Mouse (Mus musculus): ENCODE measurements at regions not wholly inside any gene's neighbourhood (a gene's known extent, or its start where the extent isn't known, plus 50 kb on each side); places are given as distances from the start of the nearest gene placed in this dataset.

DNA sequence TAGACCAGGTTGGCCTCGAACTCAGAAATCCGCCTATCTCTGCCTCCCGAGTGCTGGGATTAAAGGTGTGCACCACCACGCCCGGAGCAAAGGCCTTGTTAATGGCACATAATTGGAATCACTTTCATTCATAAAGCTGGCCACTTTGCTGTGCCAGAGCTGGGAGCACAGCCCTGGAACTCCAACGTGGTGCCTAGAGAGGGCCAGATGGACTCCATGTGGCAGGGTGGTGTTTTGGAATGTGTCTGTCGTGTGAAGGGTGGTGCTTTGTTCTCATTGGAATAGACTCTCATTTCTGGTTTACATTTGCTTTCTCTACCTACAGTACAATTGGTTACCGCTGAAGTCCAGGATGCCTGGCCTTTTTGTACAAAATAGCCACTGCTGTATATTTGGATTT, 150.2 kb downstream of the Cartpt start:
- H3K27ac ChIP-seq (ENCODE audit: insufficient read depth, low read depth, low read length) = no peak overlapping the region
- H3K4me3 ChIP-seq (ENCODE audit: insufficient read depth, low read depth, low read length) = no peak overlapping the region
- no peaks in the 10 kb centered on the region for H3K4me1 ChIP-seq (ENCODE audit: control insufficient read depth, insufficient read depth, low read length)
- no peak for TF ChIP-seq POLR2A (IDR thresholded peaks at IDR 0.05; ENCODE audit: insufficient read depth, low read depth, low read length)
- no peak for TF ChIP-seq CTCF (IDR thresholded peaks at IDR 0.05; ENCODE audit: insufficient read depth, low read depth, low read length)
- 86% methylated on average over 8 of the region's 8 CpGs for WGBS

DNA sequence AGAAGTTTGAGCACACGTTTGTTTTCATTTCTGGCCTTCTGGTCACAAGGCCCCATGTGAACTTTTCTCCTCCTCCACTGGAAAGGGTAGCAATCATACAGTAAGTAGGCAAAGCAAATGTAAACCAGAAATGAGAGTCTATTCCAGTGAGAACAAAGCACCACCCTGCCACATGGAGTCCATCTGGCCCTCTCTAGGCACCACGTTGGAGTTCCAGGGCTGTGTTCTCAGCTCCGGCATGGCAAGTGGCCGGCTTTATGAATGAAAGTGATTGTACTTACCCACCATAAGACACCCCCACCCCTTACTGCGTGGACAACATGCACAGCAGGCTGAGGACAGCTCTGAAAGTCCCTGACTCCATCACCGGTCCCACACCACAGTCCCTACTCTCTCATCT, 151.5 kb downstream of the Cartpt start:
- 80% methylated on average over 6 of the region's 6 CpGs for WGBS
- H3K4me1 ChIP-seq (ENCODE audit: control insufficient read depth, insufficient read depth, low read length) = peaks cover 4% of the 10 kb centered on the region; the same call in 1 of the 2 replicates
- H3K4me3 ChIP-seq (ENCODE audit: insufficient read depth, low read depth, low read length) = no peak overlapping the region
- no peak overlapping the region for H3K27ac ChIP-seq (ENCODE audit: insufficient read depth, low read depth, low read length)
- TF ChIP-seq CTCF (IDR thresholded peaks at IDR 0.05; ENCODE audit: insufficient read depth, low read depth, low read length) = no peak

DNA sequence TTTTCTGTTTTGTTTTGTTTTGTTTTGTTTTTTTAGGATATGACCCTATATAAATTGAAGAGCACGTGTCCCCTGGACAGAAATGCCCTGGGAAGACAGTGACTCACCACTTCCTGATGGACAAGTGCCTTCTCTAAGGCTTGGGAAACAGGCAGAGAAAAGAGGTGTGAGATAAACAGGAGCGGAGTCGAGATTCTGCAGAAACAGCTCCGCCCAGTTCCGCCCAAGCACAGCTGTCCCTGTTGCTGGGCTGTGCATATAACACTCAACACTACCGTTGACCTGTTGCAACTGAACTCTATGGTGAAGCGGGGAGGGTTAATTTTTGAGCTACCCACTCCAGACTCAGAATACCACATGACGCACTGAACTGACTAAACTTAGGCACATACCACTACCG, 152.8 kb downstream of the Cartpt start:
- 82% methylated on average over 9 of the region's 9 CpGs for WGBS
- TF ChIP-seq CTCF (IDR thresholded peaks at IDR 0.05; ENCODE audit: insufficient read depth, low read depth, low read length) (no peak), POLR2A (IDR thresholded peaks at IDR 0.05; ENCODE audit: insufficient read depth, low read depth, low read length) (no peak)
- Histone ChIP-seq H3K27ac (ENCODE audit: insufficient read depth, low read depth, low read length) (no peak overlapping the region), H3K4me3 (ENCODE audit: insufficient read depth, low read depth, low read length) (no peak overlapping the region), H3K4me1 (ENCODE audit: control insufficient read depth, insufficient read depth, low read length) (peaks cover 6% of the 10 kb centered on the region; the same call in 1 of the 2 replicates)

DNA sequence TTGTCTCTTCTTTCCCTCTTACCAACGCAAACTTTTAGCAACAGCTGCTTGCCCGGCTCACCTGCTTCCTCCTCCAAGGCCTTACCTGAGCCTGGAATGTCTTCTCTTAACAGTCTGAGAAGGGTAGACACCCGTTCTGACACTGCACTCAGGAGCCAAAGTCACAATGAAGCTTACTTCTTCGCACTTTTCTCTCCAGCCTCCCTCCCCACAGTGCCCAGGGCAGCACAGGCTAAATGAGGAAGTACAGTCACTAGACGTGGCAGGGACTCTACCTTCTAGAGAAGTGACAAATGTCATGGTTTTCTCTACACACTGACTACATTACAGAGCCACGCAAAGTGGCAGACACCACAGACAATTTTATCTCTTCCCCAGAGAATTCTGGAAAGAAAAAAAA, 155.4 kb downstream of the Cartpt start:
- peaks cover 6% of the 10 kb centered on the region; the same call in 1 of the 2 replicates for H3K4me1 ChIP-seq (ENCODE audit: control insufficient read depth, insufficient read depth, low read length)
- no peak overlapping the region for H3K27ac ChIP-seq (ENCODE audit: insufficient read depth, low read depth, low read length)
- 87% methylated on average over 6 of the region's 6 CpGs for WGBS
- H3K4me3 ChIP-seq (ENCODE audit: insufficient read depth, low read depth, low read length) = no peak overlapping the region
- TF ChIP-seq POLR2A (IDR thresholded peaks at IDR 0.05; ENCODE audit: insufficient read depth, low read depth, low read length) (no peak), CTCF (IDR thresholded peaks at IDR 0.05; ENCODE audit: insufficient read depth, low read depth, low read length) (no peak)

DNA sequence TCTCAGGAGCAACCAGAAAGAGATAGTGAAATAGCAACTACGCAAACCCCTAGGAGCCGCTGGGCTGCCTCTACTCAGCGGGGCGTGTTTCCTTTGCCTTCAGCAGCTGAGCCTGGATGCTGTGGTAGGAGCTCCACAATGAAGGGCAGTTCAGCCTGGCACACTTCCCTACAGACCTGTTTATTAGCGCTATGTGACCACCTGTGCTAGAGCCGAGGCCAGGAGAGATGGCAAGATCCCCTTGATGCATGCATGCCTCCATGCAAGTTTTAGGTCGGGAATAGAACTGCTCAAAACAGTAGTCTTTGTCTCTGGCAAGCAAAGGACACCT, 156.1 kb downstream of the Cartpt start:
- Histone ChIP-seq H3K4me1 (ENCODE audit: control insufficient read depth, insufficient read depth, low read length) (peaks cover 6% of the 10 kb centered on the region; the same call in 1 of the 2 replicates), H3K27ac (ENCODE audit: insufficient read depth, low read depth, low read length) (no peak overlapping the region), H3K4me3 (ENCODE audit: insufficient read depth, low read depth, low read length) (no peak overlapping the region)
- TF ChIP-seq CTCF (IDR thresholded peaks at IDR 0.05; ENCODE audit: insufficient read depth, low read depth, low read length) = no peak
- no peak for TF ChIP-seq POLR2A (IDR thresholded peaks at IDR 0.05; ENCODE audit: insufficient read depth, low read depth, low read length)
- 54% methylated on average over 7 of the region's 7 CpGs for WGBS

DNA sequence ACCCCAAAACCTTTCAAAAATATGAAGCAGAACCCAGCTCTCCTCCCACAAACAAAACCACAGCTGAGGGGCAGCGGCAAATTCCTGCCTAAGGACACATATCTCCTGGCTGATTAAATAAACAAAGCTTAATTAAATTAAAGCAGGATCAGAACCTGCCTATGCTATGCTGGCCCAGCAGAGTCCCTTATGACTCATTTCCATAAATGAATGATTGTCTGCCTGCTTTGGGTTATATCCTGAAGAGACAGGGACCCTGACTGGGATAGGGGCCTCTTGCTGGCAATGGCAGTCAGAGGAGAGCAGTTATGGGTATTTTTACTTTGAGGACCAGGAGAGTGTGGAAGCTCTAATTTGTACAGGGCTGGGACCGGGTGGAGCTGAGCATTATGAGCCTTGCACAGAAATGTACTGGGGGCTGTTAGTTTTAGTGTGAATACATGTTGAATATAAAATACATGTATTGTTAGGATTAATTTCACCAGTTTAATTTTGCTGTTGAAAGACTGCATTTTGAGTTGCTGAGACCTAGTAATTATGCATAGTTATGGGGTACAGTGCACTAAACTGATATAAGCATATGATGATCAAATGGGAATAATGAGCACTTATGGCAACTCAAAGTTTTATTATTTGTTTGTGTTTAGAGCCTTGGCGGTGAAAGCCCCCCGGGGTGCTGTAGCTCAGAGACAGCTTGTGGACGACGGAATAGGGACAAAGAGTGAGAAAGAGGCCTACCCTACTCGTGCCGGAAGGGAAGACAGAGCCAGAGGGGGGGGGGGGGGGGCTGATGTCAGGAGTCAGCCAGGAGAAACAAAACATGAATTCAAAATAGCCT, 156.7 kb downstream of the Cartpt start:
- no peak overlapping the region for H3K27ac ChIP-seq (ENCODE audit: insufficient read depth, low read depth, low read length)
- TF ChIP-seq POLR2A (IDR thresholded peaks at IDR 0.05; ENCODE audit: insufficient read depth, low read depth, low read length) (no peak), CTCF (IDR thresholded peaks at IDR 0.05; ENCODE audit: insufficient read depth, low read depth, low read length) (no peak)

DNA sequence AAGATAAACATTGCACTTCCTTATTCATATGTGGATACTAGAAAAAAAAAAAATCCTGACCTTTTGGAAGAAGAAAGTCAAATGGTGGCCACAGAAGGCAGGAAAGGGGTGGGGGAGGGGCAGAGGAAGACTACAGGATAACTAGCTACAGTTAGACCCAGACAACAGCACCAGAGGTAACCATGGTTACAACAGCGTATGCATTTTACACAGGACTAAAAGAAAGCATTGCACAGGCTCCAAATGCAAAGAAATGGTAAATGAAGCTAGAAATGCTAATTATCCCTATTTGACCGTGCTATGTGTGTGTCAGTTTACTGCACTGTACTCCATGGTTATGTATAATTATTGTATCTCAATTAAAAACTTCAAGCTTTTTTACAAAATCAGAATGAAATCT, 158.4 kb downstream of the Cartpt start:
- Histone ChIP-seq H3K4me1 (ENCODE audit: control insufficient read depth, insufficient read depth, low read length) (peaks cover 6% of the 10 kb centered on the region; the same call in 1 of the 2 replicates), H3K4me3 (ENCODE audit: insufficient read depth, low read depth, low read length) (no peak overlapping the region), H3K27ac (ENCODE audit: insufficient read depth, low read depth, low read length) (no peak overlapping the region)
- TF ChIP-seq CTCF (IDR thresholded peaks at IDR 0.05; ENCODE audit: insufficient read depth, low read depth, low read length) (no peak), POLR2A (IDR thresholded peaks at IDR 0.05; ENCODE audit: insufficient read depth, low read depth, low read length) (no peak)
- 35% methylated on average over 2 of the region's 2 CpGs for WGBS

More for the DNA sequence above, 156.7 kb downstream of the Cartpt start:
- Histone ChIP-seq H3K4me3 (ENCODE audit: insufficient read depth, low read depth, low read length) (no peak overlapping the region), H3K4me1 (ENCODE audit: control insufficient read depth, insufficient read depth, low read length) (peaks cover 6% of the 10 kb centered on the region; the same call in 1 of the 2 replicates)
- WGBS = 40% methylated on average over 8 of the region's 8 CpGs

DNA sequence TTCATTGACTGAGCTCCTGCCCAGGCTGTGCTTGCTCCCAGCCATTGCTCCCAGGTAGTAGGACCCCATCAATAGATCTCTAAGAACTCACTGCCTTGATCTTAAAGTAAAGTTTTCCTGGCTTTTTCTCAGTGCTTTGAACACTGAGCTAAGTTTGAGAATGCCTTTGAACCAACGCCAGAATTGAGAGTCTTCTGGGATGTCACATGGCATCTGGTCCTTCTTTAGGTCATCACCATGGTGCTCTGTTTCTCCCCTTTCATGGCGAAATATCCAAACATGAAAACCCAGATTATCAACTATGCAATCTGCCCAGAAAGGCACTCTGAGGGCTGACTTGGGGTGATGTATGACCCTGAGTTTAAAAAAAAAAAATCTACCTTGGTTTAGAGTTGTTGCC, 158.9 kb downstream of the Cartpt start:
- TF ChIP-seq CTCF (IDR thresholded peaks at IDR 0.05; ENCODE audit: insufficient read depth, low read depth, low read length) (no peak), POLR2A (IDR thresholded peaks at IDR 0.05; ENCODE audit: insufficient read depth, low read depth, low read length) (no peak)
- Histone ChIP-seq H3K4me1 (ENCODE audit: control insufficient read depth, insufficient read depth, low read length) (peaks cover 6% of the 10 kb centered on the region; the same call in 1 of the 2 replicates), H3K4me3 (ENCODE audit: insufficient read depth, low read depth, low read length) (no peak overlapping the region), H3K27ac (ENCODE audit: insufficient read depth, low read depth, low read length) (no peak overlapping the region)
- 65% methylated on average over 2 of the region's 2 CpGs for WGBS

DNA sequence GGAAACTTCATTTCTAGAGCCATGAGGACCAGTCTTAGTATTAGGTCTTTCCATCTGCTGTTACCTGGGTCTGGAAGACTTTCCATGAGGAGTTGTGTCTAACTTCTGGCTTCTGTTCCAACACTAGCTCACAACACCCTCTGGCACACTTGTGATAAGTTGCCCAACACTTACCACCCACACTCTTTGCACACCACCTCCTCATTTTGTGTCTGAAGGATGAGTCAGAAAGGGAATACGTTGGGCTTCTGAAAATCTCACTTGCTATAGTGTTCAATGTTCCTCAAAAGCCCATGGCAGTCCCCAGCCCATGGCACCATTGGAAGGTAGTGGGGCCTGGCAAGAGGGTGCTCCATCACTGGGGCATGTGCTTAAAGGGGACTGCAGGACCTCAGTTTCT, 161.5 kb downstream of the Cartpt start:
- 44% methylated on average over 1 of the region's 1 CpGs for WGBS
- Histone ChIP-seq H3K4me3 (ENCODE audit: insufficient read depth, low read depth, low read length) (no peak overlapping the region), H3K4me1 (ENCODE audit: control insufficient read depth, insufficient read depth, low read length) (peaks cover 3% of the 10 kb centered on the region; the same call in 1 of the 2 replicates), H3K27ac (ENCODE audit: insufficient read depth, low read depth, low read length) (no peak overlapping the region)
- TF ChIP-seq POLR2A (IDR thresholded peaks at IDR 0.05; ENCODE audit: insufficient read depth, low read depth, low read length) (no peak), CTCF (IDR thresholded peaks at IDR 0.05; ENCODE audit: insufficient read depth, low read depth, low read length) (no peak)

All from olfactory bulb, adult 2 months (tissue).